Mouse (Mus musculus) frontal cortex, postnatal 36 days (tissue): ENCODE measurements around the gene Tent2.
"Not testable (repeated sequence)": the region's sequence is repeated elsewhere in the genome, so short reads cannot be mapped to it uniquely, and the experiment has no call there.

Experiments
- DNase-seq, 2 experiments: peaks; one replicate each; pipeline ENCODE4 v3.0.0; 2022; ENCODE audit warnings: low spot score in 2 of 2

The Tent2 gene

GRCm38 (mm10) chr13:93191831-93192645 is at the start of gene Tent2:
Gene Tent2, minus strand, starts transcription at chr13:93192385.
- peak; percentile 91 to 95 for DNase-seq

GRCm38 (mm10) chr13:93241180-93241579 is 49.0 kb upstream of the Tent2 start:
- no peak for DNase-seq

GRCm38 (mm10) chr13:93239561-93239960 is 47.4 kb upstream of the Tent2 start:
- DNase-seq: no peak

GRCm38 (mm10) chr13:93239134-93239533 is 46.9 kb upstream of the Tent2 start:
- no peak for DNase-seq

GRCm38 (mm10) chr13:93237677-93238398 is 45.7 kb upstream of the Tent2 start:
- DNase-seq: no peak

GRCm38 (mm10) chr13:93234267-93235039 is 42.3 kb upstream of the Tent2 start:
- no peak for DNase-seq

GRCm38 (mm10) chr13:93232335-93232734 is 40.1 kb upstream of the Tent2 start:
- DNase-seq: no peak

- DNase-seq: no peak
These were observed 38.8 kb upstream of the Tent2 start for GRCm38 (mm10) chr13:93231016-93231415.

- peak in 1 of 2 experiments; percentile 72 for DNase-seq
These were observed 19.6 kb upstream of the Tent2 start for GRCm38 (mm10) chr13:93211741-93212140.

GRCm38 (mm10) chr13:93192646-93193026 is 451 bp upstream of the Tent2 start:
- DNase-seq: no peak

- no peak for DNase-seq
These were observed 2.8 kb downstream of the Tent2 start for GRCm38 (mm10) chr13:93189416-93189815.

- DNase-seq: no peak
These were observed 3.4 kb downstream of the Tent2 start for GRCm38 (mm10) chr13:93188738-93189137.

- DNase-seq: not testable (repeated sequence)
These were observed 4.4 kb downstream of the Tent2 start for GRCm38 (mm10) chr13:93187792-93188191.

GRCm38 (mm10) chr13:93180351-93180750 is 11.8 kb downstream of the Tent2 start:
- DNase-seq: no peak

- no peak for DNase-seq
These were observed 12.7 kb downstream of the Tent2 start for GRCm38 (mm10) chr13:93179522-93179921.

GRCm38 (mm10) chr13:93177571-93177970 is 14.6 kb downstream of the Tent2 start:
- no peak for DNase-seq

GRCm38 (mm10) chr13:93163303-93163702 is 28.9 kb downstream of the Tent2 start:
- DNase-seq: no peak

- no peak for DNase-seq
These were observed 29.7 kb downstream of the Tent2 start for GRCm38 (mm10) chr13:93162456-93162855.

- DNase-seq: no peak
These were observed 33.9 kb downstream of the Tent2 start for GRCm38 (mm10) chr13:93158261-93158660.

- no peak for DNase-seq
These were observed 38.9 kb downstream of the Tent2 start for GRCm38 (mm10) chr13:93153280-93153679.

- DNase-seq: peak; percentile 78 to 83
These were observed 47.6 kb downstream of the Tent2 start, which contains the start of gene Cmya5 for GRCm38 (mm10) chr13:93144336-93145167. Gene Cmya5, minus strand, starts transcription at chr13:93144724.
